Mouse (Mus musculus): ENCODE results near the gene Notch4.
A peak's percentile ranks its signal among the peaks of the same experiment; 100 is the strongest.

The Notch4 gene

GRCm38 (mm10) chr17:34571875-34572274 is 7.8 kb downstream of the Notch4 start:
- no peak for DNase-seq (ENCODE audit: extremely low spot score)

- DNase-seq (ENCODE audit: extremely low spot score): no peak
These were observed 8.3 kb downstream of the Notch4 start for GRCm38 (mm10) chr17:34572361-34572760.

- no peak for DNase-seq (ENCODE audit: extremely low spot score)
These were observed 12.5 kb downstream of the Notch4 start for GRCm38 (mm10) chr17:34576577-34576976.

GRCm38 (mm10) chr17:34578070-34578469 is 14.0 kb downstream of the Notch4 start:
- no peak for DNase-seq (ENCODE audit: extremely low spot score)

GRCm38 (mm10) chr17:34582528-34582927 is 18.5 kb downstream of the Notch4 start:
- no peak for DNase-seq (ENCODE audit: extremely low spot score)

GRCm38 (mm10) chr17:34583397-34583796 is 19.3 kb downstream of the Notch4 start:
- no peak for DNase-seq (ENCODE audit: extremely low spot score)

GRCm38 (mm10) chr17:34583819-34584218 is 19.8 kb downstream of the Notch4 start:
- no peak for DNase-seq (ENCODE audit: extremely low spot score)

GRCm38 (mm10) chr17:34585121-34585520 is 21.1 kb downstream of the Notch4 start:
- no peak for DNase-seq (ENCODE audit: extremely low spot score)

- no peak for DNase-seq (ENCODE audit: extremely low spot score)
These were observed 22.1 kb downstream of the Notch4 start for GRCm38 (mm10) chr17:34585877-34586771.

GRCm38 (mm10) chr17:34586796-34587422 is 22.8 kb downstream of the Notch4 start:
- DNase-seq (ENCODE audit: extremely low spot score): peak; percentile 97

- peak; percentile 97 for DNase-seq (ENCODE audit: extremely low spot score)
These were observed 23.3 kb downstream of the Notch4 start for GRCm38 (mm10) chr17:34587423-34587811.

GRCm38 (mm10) chr17:34587814-34588213 is 23.7 kb downstream of the Notch4 start:
- no peak for DNase-seq (ENCODE audit: extremely low spot score)

GRCm38 (mm10) chr17:34588767-34589166 is 24.7 kb downstream of the Notch4 start:
- DNase-seq (ENCODE audit: extremely low spot score): no peak

GRCm38 (mm10) chr17:34589206-34589605 is 25.1 kb downstream of the Notch4 start:
- no peak for DNase-seq (ENCODE audit: extremely low spot score)

GRCm38 (mm10) chr17:34589681-34590101 is 25.6 kb downstream of the Notch4 start, which contains the start of gene Gpsm3:
TSS of gene Gpsm3 (plus strand) at chr17:34589806.
- DNase-seq (ENCODE audit: extremely low spot score): no peak

GRCm38 (mm10) chr17:34590154-34590987 is 26.3 kb downstream of the Notch4 start:
- DNase-seq (ENCODE audit: extremely low spot score): no peak

GRCm38 (mm10) chr17:34591029-34591993 is 27.2 kb downstream of the Notch4 start, which contains the start of gene Pbx2:
TSS of gene Pbx2 (plus strand) at chr17:34591266.
- DNase-seq (ENCODE audit: extremely low spot score): no peak

- peak; percentile 96 for DNase-seq (ENCODE audit: extremely low spot score)
These were observed 27.9 kb downstream of the Notch4 start for GRCm38 (mm10) chr17:34591994-34592375.

GRCm38 (mm10) chr17:34592581-34593549 is 28.8 kb downstream of the Notch4 start:
- DNase-seq (ENCODE audit: extremely low spot score): peak; percentile 70
